Mouse (Mus musculus) liver, embryonic 15.5 days (tissue): ENCODE data around the gene Sppl2c. TPM values are rescaled to one million over a fixed set of nuclear protein-coding genes. Genes with fewer than 3 reads are reported as not detected.

Experiments used
- ATAC-seq: fragments of 200-750 bp; cut with Nextera tagmentation; 2 replicates; pipeline ENCODE4 v1.8.0; 2017; ENCODE audit warnings: moderate number of reproducible peaks, mild to moderate bottlenecking, moderate library complexity; ENCODE audit not compliant: insufficient read depth
- H3K27ac ChIP-seq: fragments of 300-500 bp; sonication (generic); replicated peaks from 2 replicates; pipeline ENCODE4 v1.5.1; 2015; ENCODE audit warnings: mild to moderate bottlenecking, inconsistent platforms
- H3K27me3 ChIP-seq: fragments of 300-500 bp; sonication (generic); 2 replicates; pipeline ENCODE4 v1.6.1; 2015; ENCODE audit warnings: mild to moderate bottlenecking, inconsistent platforms
- H3K36me3 ChIP-seq: fragments of 300-500 bp; sonication (generic); replicated peaks from 2 replicates; pipeline ENCODE4 v1.6.1; 2015; ENCODE audit warnings: moderate library complexity, mild to moderate bottlenecking, inconsistent platforms
- H3K4me1 ChIP-seq: fragments of 300-500 bp; sonication (generic); replicated peaks from 2 replicates; pipeline ENCODE4 v1.6.1; 2015; ENCODE audit warnings: inconsistent platforms
- H3K4me2 ChIP-seq: fragments of 300-500 bp; sonication (generic); 2 replicates; pipeline ENCODE4 v1.6.1; 2015; ENCODE audit warnings: moderate library complexity, mild to moderate bottlenecking, inconsistent platforms
- H3K4me3 ChIP-seq: fragments of 300-500 bp; sonication (generic); replicated peaks from 2 replicates; pipeline ENCODE4 v1.5.1; 2015; ENCODE audit warnings: mild to moderate bottlenecking, inconsistent platforms
- H3K9ac ChIP-seq: fragments of 300-500 bp; sonication (generic); 2 replicates; pipeline ENCODE4 v1.6.1; 2015; ENCODE audit warnings: moderate library complexity, mild to moderate bottlenecking, inconsistent platforms
- H3K9me3 ChIP-seq: fragments of 300-500 bp; sonication (generic); replicated peaks from 2 replicates; pipeline ENCODE4 v1.6.1; 2016; ENCODE audit warnings: inconsistent platforms
- WGBS: fragments of 180-500 bp; shearing (Covaris S2); methylation state at CpG from one replicate; pipeline ENCODE4 v1.1.7; 2015; ENCODE audit warnings: mixed read lengths; ENCODE audit not compliant: insufficient replicate concordance; 5-methylcytosine and 5-hydroxymethylcytosine counted together
- polyA plus RNA-seq: library from polyadenylated mRNA; unstranded; fragments of >200 nt; fragmentation: Nextera tagmentation; extraction: Ambion mirVana; gene quantifications from 2 replicates; pipeline ENCODE4 v1.2.1, GENCODE M21; 2015

The Sppl2c gene
- polyA plus RNA-seq, 1 experiment from 2014 or later: not detected

DNA sequence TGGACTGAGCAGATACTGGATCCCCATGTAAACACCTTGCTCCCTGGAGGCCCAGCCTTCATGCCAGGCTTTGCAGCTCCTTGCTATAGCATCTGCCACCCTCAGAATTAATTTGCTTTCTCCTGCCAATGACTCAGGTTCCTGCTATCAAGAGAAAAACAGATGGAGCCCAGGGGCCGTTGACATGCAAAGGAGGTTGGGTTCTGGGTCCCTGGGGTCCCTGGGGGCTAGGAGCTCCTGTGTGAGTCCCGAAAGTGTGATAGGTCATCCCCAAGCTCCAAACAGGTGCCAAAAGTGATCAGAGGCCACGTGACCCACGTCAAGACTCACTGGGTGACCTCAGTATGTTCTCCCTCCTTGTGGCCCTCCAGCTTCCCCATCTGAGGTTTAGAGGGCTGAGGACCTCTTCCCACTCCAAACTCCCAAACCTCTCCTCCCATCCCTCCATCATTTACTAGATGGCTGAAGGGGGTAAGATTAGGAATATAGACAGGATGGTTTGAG is 26.3 kb upstream of the Sppl2c start:
- H3K4me1 ChIP-seq: no peaks in the 10 kb centered on the region
- 48% methylated on average over 4 of the region's 4 CpGs for whole genome bisulfite sequencing
- no peak overlapping the region for H3K4me3 ChIP-seq
- no peak overlapping the region for H3K9ac ChIP-seq
- no peak overlapping the region for H3K4me2 ChIP-seq
- no peaks in the 10 kb centered on the region for H3K36me3 ChIP-seq
- ATAC-seq: no peak
- H3K9me3 ChIP-seq: no peaks in the 10 kb centered on the region
- peaks cover 42% of the 10 kb centered on the region for H3K27me3 ChIP-seq
- H3K27ac ChIP-seq: no peak overlapping the region

DNA sequence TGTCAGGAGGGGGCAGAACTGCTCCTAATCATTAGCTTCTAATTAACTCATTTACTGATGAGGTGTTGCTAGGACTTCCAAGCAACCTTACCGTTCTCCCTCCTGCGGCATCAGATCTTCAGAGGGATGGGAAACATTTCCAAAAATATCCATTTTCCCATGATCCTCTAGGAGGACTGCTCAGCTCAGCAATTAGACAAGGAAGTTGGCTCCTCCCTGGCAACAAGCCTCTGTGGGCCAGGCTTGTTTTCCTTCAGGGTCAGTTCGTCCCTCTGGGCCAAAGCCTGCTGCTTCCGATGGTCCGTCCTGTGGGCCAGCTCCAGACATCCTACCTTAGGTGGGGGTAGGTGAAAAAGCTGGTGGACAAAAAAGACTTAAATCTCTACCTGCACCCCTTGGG is 25.0 kb upstream of the Sppl2c start:
- H3K4me2 ChIP-seq: no peak overlapping the region
- no peak overlapping the region for H3K27ac ChIP-seq
- H3K36me3 ChIP-seq: no peaks in the 10 kb centered on the region
- H3K9me3 ChIP-seq: no peaks in the 10 kb centered on the region
- 62% methylated on average over 5 of the region's 5 CpGs for WGBS
- H3K27me3 ChIP-seq: peaks cover 36% of the 10 kb centered on the region
- no peak overlapping the region for H3K9ac ChIP-seq
- no peak for ATAC-seq
- H3K4me3 ChIP-seq: no peak overlapping the region
- no peaks in the 10 kb centered on the region for H3K4me1 ChIP-seq

DNA sequence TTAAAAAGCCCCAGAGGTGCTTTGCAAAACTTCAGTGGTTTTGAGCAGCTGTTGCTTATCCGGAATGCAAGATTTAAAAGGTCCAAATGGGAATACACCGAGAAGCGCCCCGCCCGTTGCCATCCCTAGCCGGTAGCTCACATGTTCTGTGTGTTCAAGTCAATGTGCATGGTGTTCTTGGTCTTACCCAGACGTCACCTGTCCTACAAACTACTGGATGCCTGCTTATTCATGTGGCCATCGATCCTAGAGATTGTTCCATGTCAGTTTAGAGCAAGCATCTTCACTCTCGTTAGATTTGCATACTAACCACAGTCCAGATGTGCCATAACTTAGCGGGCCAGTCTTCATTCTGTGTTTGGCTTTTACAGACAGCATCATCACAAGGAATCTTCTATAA is 21.9 kb upstream of the Sppl2c start:
- Histone ChIP-seq H3K4me2 (no peak overlapping the region), H3K4me3 (no peak overlapping the region), H3K27ac (no peak overlapping the region), H3K9ac (no peak overlapping the region), H3K36me3 (no peaks in the 10 kb centered on the region), H3K4me1 (no peaks in the 10 kb centered on the region), H3K27me3 (peaks cover 5% of the 10 kb centered on the region; the same call in 1 of the 2 replicates), H3K9me3 (no peaks in the 10 kb centered on the region)
- no peak for ATAC-seq
- 73% methylated on average over 10 of the region's 10 CpGs for WGBS

DNA sequence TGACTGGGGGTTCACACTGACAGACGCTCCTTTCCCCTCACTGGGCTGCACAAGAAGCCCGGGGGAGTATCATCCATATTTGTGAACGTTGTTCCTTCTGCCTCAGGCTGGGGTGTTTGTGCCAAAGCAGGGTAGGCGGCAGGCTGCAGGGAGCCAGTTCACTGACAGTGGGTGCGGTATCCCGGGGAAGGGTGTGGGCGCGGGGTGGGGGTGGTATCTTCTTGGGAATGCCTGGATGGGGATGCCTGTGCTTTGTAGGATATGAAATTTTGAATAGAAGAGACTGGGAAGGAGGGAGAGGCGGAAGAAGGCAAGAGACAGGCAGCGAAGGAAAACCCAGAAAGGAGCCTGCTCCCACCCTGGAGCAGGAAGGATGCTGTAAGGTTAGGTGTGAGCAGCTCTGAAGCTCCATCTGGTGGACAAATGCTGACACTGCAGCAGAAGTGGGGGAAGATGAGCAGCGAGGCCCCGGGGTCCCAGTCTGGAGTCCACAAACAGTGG is 14.8 kb upstream of the Sppl2c start:
- Histone ChIP-seq H3K36me3 (no peaks in the 10 kb centered on the region), H3K27me3 (peaks cover 2% of the 10 kb centered on the region; the same call in 1 of the 2 replicates), H3K4me2 (no peak overlapping the region), H3K9me3 (no peaks in the 10 kb centered on the region), H3K9ac (no peak overlapping the region), H3K27ac (no peak overlapping the region), H3K4me3 (no peak overlapping the region), H3K4me1 (no peaks in the 10 kb centered on the region)
- 32% methylated on average over 12 of the region's 12 CpGs for WGBS
- ATAC-seq: no peak

DNA sequence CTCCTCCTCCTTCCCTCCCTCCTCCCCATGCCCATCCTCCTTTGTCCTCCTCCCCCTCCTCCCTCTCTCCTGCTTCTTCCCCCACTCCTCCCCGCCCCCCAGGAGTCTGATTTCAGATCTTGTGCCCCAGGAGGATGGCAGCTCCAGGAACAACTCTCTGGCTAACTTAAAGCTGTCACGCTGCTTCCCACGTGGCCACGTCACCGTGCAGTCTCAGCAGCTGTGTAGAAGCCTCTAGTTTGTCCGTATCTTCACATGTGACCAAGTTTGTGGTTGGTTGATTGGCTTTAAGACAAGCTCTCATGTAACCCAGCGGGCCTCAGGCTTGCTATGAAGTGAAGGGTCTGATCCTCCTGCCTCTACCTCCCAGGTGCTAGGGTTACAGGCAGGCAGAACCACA is 7.2 kb upstream of the Sppl2c start:
- H3K36me3 ChIP-seq: no peaks in the 10 kb centered on the region
- 28% methylated on average over 7 of the region's 7 CpGs for WGBS
- H3K4me3 ChIP-seq: no peak overlapping the region
- no peak overlapping the region for H3K4me2 ChIP-seq
- no peak overlapping the region for H3K9ac ChIP-seq
- H3K9me3 ChIP-seq: no peaks in the 10 kb centered on the region
- no peak overlapping the region for H3K27ac ChIP-seq
- H3K4me1 ChIP-seq: no peaks in the 10 kb centered on the region
- H3K27me3 ChIP-seq: no peaks in the 10 kb centered on the region
- no peak for ATAC-seq

DNA sequence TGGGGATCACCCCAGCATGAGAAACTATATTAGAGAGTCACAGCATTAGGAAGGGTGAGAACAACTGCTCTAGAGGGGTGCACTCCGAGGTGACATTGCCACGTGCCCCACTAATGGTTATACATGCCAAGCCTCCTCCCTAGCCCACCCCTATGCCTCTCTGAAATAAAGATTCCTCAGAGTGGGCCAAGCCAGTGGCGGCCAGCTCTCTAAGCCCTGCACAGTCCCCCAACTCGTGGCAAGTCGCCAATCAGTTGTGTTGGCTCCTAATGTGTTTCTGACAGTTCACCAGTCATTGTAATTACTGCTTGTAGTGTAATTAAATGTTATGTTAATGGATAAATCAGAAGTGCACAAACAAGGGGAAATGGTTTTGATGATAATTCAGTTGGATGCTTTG is 6.3 kb upstream of the Sppl2c start:
- no peak overlapping the region for H3K9ac ChIP-seq
- H3K36me3 ChIP-seq: no peaks in the 10 kb centered on the region
- no peaks in the 10 kb centered on the region for H3K9me3 ChIP-seq
- no peak overlapping the region for H3K4me2 ChIP-seq
- WGBS: 47% methylated on average over 5 of the region's 5 CpGs
- H3K4me1 ChIP-seq: no peaks in the 10 kb centered on the region
- no peak overlapping the region for H3K4me3 ChIP-seq
- no peaks in the 10 kb centered on the region for H3K27me3 ChIP-seq
- no peak overlapping the region for H3K27ac ChIP-seq
- ATAC-seq: no peak

DNA sequence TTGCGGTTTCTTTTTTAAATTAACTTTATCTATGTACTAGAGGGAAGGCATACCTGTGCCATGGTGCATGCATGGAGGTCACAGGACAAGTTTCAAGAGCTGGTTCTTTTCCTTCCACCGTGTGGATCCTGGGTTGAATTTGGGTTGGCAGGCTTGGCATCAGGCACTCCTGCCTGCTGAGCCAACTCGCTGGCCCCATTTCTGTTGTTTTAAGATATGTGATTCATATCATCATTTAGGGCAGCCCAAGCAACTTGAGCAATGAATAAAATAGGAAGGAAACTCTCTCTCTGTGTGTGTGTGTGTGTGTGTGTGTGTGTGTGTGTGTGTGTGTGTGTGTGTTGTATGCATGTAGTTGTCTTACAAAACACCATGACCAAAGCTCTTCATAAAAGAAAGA is 4.0 kb upstream of the Sppl2c start:
- Histone ChIP-seq H3K27ac (no peak overlapping the region), H3K9me3 (no peaks in the 10 kb centered on the region), H3K36me3 (no peaks in the 10 kb centered on the region), H3K4me1 (no peaks in the 10 kb centered on the region), H3K9ac (no peak overlapping the region), H3K4me3 (no peak overlapping the region), H3K27me3 (no peaks in the 10 kb centered on the region), H3K4me2 (no peak overlapping the region)
- ATAC-seq: no peak
- WGBS: 46% methylated on average over 3 of the region's 3 CpGs

DNA sequence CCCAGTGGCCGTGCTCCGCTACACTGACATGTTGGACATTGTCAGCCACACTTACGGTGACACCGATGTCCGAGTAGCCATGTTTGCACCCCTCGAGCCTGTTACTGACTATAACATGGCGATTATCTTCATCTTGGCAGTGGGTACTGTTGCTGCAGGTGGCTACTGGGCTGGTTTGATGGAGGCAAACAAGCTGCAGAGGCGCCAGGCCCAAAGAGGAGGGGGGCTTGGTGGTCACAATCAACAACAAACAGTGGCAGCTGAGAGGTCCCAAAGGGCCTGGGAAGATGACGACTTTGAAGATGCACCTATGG is 667 bp downstream of the Sppl2c start:
- Histone ChIP-seq H3K4me1 (no peaks in the 10 kb centered on the region), H3K27me3 (no peaks in the 10 kb centered on the region), H3K9ac (no peak overlapping the region), H3K4me3 (no peak overlapping the region), H3K9me3 (no peaks in the 10 kb centered on the region), H3K4me2 (no peak overlapping the region), H3K36me3 (no peaks in the 10 kb centered on the region), H3K27ac (no peak overlapping the region)
- ATAC-seq: no peak
- 72% methylated on average over 9 of the region's 9 CpGs for WGBS

DNA sequence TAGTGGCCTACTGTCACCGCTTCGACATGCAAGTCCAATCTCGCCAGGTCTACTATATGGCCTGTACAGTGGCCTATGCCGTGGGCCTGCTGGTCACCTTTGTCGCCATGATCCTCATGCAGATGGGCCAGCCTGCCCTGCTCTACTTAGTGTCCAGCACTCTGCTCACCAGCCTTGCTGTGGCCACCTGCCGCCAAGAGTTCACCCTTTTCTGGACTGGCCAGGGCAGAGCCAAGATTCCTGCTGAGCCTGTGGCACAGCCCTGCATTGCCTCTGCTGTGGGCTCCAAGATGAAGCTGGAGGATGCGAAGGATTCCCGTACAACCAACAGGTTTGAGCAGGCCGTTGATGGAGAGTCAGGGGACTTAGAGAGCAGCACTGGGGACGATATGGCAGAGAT is 1.6 kb downstream of the Sppl2c start:
- Histone ChIP-seq H3K9me3 (no peaks in the 10 kb centered on the region), H3K4me1 (no peaks in the 10 kb centered on the region), H3K4me3 (no peak overlapping the region), H3K27me3 (no peaks in the 10 kb centered on the region), H3K4me2 (no peak overlapping the region), H3K36me3 (no peaks in the 10 kb centered on the region), H3K27ac (no peak overlapping the region), H3K9ac (no peak overlapping the region)
- WGBS: 74% methylated on average over 10 of the region's 10 CpGs
- no peak for ATAC-seq

DNA sequence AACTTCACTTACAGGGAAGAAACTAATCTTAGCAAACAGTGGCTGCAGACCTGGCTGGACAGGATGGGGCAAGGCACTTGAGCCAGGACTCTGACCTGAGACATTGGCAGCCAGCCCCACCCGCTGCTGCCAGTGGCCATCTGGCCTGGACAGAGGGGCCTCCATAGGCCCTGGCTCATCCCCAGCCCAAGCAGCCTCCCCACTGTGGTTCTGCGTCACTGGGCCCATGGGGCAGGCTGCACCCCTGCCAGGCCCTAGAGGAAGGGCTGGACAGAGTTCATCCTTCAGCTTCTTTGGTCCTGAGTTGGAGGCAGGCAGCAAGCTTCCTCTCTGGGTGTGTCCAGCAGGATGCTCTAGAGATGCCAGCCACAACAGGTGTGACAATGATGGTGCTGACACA is 3.9 kb downstream of the Sppl2c start:
- H3K4me2 ChIP-seq: no peak overlapping the region
- ATAC-seq: no peak
- H3K27me3 ChIP-seq: no peaks in the 10 kb centered on the region
- no peak overlapping the region for H3K9ac ChIP-seq
- H3K36me3 ChIP-seq: no peaks in the 10 kb centered on the region
- no peak overlapping the region for H3K27ac ChIP-seq
- no peak overlapping the region for H3K4me3 ChIP-seq
- H3K9me3 ChIP-seq: no peaks in the 10 kb centered on the region
- 61% methylated on average over 2 of the region's 2 CpGs for WGBS
- no peaks in the 10 kb centered on the region for H3K4me1 ChIP-seq

DNA sequence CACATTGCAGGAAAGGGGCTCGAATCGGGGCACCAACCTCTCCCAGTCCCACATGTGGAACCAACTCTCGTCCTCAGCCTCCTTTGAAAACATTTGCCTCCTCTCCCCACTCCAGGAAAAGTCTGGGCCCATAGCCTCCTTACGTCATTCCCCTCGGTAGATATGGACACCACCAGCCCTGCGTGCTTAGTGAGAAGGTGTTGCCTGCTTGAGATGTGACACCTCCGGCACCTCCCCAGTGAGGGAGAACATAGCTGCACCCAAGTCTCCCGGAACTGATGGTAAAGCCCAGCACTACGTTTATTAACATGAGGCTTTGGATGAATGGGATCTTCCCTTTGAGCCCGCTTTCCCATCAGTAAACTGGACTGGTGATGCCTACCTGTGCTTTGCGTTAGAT is 9.3 kb downstream of the Sppl2c start:
- no peaks in the 10 kb centered on the region for H3K4me1 ChIP-seq
- WGBS: 52% methylated on average over 11 of the region's 11 CpGs
- no peak overlapping the region for H3K27ac ChIP-seq
- no peak overlapping the region for H3K4me3 ChIP-seq
- peaks cover 11% of the 10 kb centered on the region for H3K27me3 ChIP-seq
- no peaks in the 10 kb centered on the region for H3K36me3 ChIP-seq
- H3K9ac ChIP-seq: no peak overlapping the region
- H3K4me2 ChIP-seq: no peak overlapping the region
- no peak for ATAC-seq
- H3K9me3 ChIP-seq: no peaks in the 10 kb centered on the region

DNA sequence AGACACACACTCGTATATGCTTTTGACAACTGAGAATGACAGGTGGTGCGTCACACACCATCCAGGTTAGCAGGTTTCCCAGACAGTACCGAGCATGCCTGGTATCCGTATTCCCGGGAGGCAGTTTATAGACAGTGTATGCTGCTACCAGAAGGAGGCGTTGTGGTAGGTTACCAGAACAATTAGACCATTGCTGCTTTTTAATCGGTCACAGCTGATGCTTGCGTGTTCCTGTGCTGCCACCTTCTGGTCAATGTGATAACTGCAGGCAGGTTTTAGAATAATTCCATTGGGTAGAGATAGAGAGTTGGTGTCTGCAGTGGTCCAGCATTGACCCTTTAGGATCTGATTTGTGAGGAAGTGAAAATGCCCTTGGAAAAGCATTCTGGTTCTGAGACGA is 9.7 kb downstream of the Sppl2c start:
- WGBS: 11% methylated on average over 9 of the region's 9 CpGs
- no peak overlapping the region for H3K4me2 ChIP-seq
- H3K4me1 ChIP-seq: no peaks in the 10 kb centered on the region
- no peaks in the 10 kb centered on the region for H3K36me3 ChIP-seq
- no peak overlapping the region for H3K4me3 ChIP-seq
- H3K9me3 ChIP-seq: no peaks in the 10 kb centered on the region
- H3K27me3 ChIP-seq: peaks cover 11% of the 10 kb centered on the region
- ATAC-seq: no peak
- no peak overlapping the region for H3K9ac ChIP-seq
- H3K27ac ChIP-seq: no peak overlapping the region
